Mouse (Mus musculus) hematopoietic stem cell, adult 5-6 weeks (primary cell): ENCODE measurements around the gene Rufy1. TPM values are rescaled to one million over a fixed set of nuclear protein-coding genes. Genes with fewer than 3 reads are reported as not detected.

Experiments used
- total RNA-seq: library from RNA; stranded (forward); fragments of 172-1452, 232-1000 nt; gene quantifications from 2 replicates; pipeline ENCODE4 v1.2.3, GENCODE M21; 2017

The Rufy1 gene
- total RNA-seq, 1 experiment from 2014 or later, result 40.5 TPM

Other genes with a start within 250 kb of the Rufy1 start
- 371 and 449 TPM in 2 replicates for gene Sqstm1, start 220.3 kb downstream of the Rufy1 start, total RNA-seq
- gene Mgat4b, start 220.2 kb downstream of the Rufy1 start, total RNA-seq, result 9.0 and 17.0 TPM in 2 replicates
- 4.3 and 12.0 TPM in 2 replicates for gene Ltc4s, start 192.5 kb downstream of the Rufy1 start, total RNA-seq
- 4.5 and 7.1 TPM in 2 replicates for gene Maml1, start 138.8 kb downstream of the Rufy1 start, total RNA-seq
- 717 and 931 TPM in 2 replicates for gene Canx, start 105.5 kb downstream of the Rufy1 start, total RNA-seq
- gene Cby3, start 76.7 kb downstream of the Rufy1 start, total RNA-seq, result not detected in 2 replicates
- gene Hnrnph1, start 54.1 kb downstream of the Rufy1 start, total RNA-seq, result 1,107 and 1,206 TPM in 2 replicates
- 0.20 TPM in 1 of 2 replicates, not detected in the other for gene Adamts2, start 171.0 kb upstream of the Rufy1 start, total RNA-seq